Mouse (Mus musculus) liver, postnatal 0 days (tissue): Measurements from ENCODE around the gene 4930412O13Rik.

Source experiments
- CTCF ChIP-seq: sonication (generic); IDR thresholded peaks from 2 replicates; pipeline ENCODE4 v1.5.1; 2016; ENCODE audit warnings: antibody characterized with exemption, low read depth
- EP300 ChIP-seq: IDR thresholded peaks from 2 replicates; pipeline ENCODE4 v1.6.1; 2016; ENCODE audit warnings: antibody characterized with exemption, low read depth, mild to moderate bottlenecking

- no peak for TF ChIP-seq CTCF
- no peak for TF ChIP-seq EP300
Measured at GRCm38 (mm10) chr2:9882926-9883802, 2.1 kb downstream of the 4930412O13Rik start.
